Mouse (Mus musculus): ENCODE results near the gene Reep6.
A peak's percentile ranks its signal among the peaks of the same experiment; 100 is the strongest.

The Reep6 gene

DNA sequence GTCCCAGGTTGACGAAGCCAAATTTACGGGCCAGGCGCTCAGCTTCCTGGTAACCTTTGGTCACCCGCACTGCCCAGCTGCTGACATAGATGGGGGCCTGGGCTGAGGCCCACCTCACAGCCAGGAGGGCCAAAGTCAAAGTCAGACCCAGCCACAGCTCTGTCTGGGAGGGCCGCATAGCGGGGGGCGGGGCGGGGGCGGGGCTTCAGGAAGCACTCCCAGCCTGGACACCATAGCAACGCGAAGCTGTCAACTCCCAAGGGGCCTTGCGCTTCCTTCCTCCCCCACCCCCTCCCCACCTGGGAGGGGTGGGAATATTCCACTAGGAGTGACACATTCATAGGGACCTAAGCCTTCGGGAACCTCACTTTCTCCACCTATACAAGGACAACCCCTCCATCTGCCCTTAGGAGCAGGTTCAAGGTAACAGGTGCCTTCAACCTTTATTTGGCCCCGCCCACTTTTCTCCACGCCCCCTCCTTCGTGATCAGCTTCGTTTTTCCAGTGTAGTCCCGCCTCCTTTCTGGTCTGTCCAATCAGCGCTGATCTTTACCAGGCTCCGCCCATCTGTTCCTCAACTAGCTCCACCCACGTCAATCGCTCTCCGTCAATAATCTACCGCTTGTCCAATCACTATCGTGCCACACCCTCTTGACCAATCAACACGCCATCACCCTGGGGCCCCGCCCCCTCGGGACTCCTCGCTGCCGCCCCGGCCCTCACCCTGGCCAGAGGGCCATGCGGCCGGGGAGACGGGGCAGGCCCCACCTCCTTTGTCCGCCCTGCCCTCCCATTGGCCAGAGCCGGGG is at the start of gene Reep6, which contains the start of gene Pcsk4:
TSS of gene Reep6 (plus strand) at position 681 of the 809 bp plus-strand sequence.
TSS of gene Pcsk4 (minus strand) at position 226 of the 809 bp plus-strand sequence.
- peak; percentile 99 for DNase-seq (ENCODE audit: low read depth, low spot score)

DNA sequence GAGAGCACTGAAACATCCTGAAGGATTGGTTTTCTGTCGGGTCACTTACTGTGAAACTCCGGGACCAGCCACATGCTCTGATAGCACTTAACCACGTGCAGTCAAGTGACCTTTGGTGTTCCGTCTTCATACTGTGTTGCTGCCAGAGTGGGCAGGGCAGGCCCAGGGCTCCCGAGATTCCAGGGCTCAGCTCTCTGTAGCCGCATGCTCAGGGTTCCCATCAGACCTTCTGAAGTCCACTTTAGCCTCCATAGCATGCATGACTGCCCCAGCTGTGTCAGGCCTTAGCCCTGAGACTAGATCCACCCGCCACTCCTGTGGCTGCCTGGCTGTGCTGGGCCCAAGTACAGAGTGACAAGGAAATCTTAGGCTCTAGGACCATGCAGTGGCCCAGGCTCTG is 48.4 kb upstream of the Reep6 start:
- DNase-seq (ENCODE audit: low read depth, low spot score), result no peak

DNA sequence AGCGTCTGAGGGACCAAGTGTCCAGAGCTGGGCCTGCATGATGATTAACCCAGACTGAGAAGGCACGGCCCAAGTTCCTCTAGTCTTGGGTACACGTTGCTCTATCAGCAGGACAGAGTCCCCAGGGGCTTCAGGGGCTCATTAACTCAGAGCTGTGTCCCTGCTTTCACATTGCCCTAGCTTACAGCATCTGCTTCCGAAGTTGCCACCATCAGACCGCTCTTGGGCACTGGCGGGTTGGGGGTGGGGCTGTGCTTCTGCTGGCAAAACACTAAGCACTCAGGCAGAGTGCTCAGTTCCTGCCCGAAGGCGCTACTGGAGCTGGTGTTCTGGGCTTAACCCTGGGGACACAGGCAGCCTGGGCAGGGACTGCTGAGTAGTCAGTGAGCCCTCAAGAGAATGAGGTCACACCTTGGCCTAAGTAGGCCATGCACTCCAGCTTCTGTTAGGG is 47.8 kb upstream of the Reep6 start:
- no peak for DNase-seq (ENCODE audit: low read depth, low spot score)

DNA sequence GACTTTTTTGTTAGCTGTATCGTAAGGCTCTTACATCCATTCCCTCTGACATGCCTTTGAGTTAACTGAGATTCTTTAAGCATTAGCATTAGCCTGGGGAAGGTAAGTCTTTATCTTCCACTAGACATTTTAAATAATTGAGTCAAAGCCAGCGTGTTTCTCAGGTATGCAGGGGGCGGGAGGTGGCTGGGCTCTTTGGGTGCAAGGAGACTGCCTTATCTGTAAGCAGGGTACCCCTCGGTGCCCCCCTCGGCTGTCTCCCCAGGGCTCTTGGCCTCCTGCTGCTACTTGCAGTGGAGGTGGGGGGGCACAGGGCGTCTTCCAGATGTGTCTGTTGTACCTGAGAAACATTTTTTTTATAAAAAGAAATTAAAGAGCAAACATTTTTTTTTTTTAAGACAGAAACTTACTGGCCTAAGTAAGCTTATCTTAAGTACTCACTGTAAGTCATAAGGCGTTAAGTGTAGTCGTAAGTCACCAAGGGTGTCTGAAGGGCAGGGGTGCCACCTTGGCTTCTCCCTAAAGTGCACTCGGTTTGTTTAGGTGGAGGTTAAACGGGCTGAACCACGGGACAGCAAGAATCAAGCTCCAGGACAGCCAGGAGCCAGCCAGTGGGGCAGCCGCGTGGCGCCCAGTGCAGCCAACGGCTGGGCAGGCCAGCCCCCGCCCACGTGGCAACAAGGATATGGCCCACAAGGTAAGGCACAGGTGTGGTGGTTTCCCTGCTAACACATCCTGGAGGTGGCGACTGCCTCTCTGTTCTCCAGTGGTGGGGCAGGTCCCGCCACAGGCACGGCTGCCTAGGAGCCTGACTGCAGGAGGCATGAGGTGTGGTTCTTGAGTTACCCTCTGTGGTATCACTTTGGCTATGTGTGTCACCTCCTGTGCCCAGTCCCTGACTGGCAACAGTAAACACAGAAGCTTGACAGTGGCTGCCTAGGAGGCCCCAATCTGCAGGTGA is 47.0 kb upstream of the Reep6 start:
- DNase-seq (ENCODE audit: low read depth, low spot score), result no peak

DNA sequence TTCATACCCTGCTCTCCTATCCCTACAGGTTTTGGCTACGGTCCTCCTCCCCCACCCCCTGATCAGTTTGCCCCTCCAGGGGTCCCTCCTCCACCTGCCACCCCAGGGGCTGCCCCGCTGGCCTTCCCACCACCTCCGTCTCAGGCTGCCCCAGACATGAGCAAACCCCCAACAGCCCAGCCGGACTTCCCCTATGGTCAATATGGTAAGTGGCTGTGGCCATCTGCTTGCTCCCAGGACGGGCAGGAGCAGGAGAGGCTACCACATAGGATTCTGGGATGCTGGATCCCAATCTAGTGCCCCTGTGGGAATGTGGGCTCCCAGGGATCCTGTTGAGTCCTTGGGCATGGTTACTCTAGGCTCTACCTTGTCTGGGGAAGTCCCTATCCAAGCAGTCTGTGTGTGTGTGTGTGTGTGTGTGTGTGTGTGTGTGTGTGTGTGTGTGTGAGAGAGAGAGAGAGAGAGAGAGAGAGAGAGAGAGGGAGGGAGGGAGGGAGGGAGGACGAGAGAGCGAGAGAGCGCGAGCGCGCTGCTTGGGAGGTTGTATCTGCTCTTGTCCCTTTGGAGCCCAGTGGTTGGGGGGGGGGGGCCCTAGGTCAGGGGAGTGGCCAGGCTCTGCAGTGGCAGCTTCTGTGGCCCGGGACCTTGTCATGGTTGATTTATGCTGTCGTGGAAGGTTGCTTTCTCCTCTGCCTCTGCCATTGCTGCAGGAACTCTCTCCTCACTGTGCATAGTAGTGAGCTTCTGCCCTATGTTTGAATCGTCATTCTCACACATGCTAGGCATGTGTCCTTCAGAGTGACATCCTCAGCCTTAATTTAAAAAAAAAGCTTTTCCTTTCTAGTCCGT is 44.3 kb upstream of the Reep6 start:
- DNase-seq (ENCODE audit: low read depth, low spot score), result no peak

DNA sequence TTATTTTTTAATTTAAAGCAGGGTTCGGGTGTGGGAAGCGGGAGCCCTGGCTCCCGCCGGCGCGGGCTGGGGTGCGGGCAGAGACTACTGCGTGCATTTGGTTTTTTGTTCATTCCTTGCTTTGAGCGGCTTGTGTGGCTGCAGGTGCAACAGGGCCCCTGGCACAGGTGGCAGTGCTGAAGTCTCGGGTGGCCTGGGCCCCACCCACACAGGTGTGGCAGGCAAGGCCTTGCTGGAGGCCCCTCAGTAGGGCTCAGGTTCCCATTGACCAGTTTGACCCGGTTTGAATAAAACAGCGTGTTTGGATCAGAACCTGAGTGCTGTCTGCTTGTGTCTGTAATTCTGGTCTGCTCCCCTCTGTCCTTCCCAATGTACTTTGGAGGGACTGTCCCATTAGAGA is 41.7 kb upstream of the Reep6 start:
- no peak for DNase-seq (ENCODE audit: low read depth, low spot score)

DNA sequence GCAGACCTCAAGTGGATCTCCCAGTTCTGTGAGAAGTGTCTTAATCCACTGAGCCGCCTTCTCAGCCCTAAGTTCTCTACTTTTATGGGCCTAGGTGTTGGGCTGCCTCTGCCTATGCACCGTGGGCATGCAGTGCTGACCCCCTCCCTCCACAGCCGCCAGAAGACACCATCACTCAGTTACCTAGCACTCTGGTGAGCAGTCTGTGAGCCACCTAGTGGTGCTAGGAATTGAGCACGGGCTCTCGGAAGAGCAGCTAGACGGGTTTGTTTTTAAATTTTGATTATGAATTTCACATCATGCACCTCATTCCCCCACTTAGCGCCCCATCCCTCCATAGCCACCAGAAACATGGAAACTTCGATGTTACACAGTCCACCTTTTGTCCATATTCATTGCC is 41.1 kb upstream of the Reep6 start:
- no peak for DNase-seq (ENCODE audit: low read depth, low spot score)

DNA sequence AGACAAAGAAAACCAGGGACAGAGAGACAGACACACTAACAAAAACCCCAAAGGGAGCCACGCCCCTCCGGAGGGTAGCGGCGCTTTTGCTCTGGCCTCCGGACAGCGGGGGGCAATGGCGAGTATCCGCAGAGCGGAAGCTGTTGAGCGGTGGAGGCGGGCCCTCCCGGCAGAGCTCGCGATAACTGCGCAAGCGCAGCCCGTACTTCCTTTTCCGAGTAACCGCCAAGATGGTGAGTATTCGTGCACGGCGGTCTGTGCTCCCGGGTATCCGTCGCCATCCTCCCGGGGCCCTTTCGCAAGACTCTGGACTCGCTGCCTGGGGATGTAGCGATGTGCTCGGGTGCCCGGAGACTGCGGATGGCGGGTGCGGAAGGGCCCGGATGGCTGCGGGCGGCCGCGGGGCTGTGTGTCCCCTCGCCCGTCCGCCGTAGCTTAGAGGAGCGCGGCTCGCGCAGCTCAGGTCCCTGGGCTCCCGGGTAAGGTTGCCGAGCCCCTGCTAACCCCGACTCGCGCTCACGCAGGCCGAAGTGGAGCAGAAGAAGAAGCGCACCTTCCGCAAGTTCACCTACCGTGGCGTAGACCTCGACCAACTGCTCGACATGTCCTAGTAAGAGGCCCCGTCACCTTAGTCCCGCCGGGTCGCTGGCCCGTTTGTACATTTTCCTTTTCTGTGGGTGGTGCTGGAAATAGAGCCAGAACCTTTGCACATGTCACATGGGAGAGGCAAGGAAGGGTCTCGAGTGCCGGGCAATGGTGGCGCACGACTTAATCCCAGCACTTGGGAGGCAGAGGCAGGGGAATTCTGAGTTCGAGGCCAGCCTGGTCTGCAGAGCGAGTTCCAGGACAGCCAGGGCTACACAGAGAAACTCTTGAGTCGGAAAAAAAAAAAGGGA is 37.3 kb upstream of the Reep6 start, which contains the start of gene Rps15:
TSS of gene Rps15 (plus strand) at position 203 of the 896 bp plus-strand sequence.
- DNase-seq (ENCODE audit: low read depth, low spot score), result peak; percentile 86

DNA sequence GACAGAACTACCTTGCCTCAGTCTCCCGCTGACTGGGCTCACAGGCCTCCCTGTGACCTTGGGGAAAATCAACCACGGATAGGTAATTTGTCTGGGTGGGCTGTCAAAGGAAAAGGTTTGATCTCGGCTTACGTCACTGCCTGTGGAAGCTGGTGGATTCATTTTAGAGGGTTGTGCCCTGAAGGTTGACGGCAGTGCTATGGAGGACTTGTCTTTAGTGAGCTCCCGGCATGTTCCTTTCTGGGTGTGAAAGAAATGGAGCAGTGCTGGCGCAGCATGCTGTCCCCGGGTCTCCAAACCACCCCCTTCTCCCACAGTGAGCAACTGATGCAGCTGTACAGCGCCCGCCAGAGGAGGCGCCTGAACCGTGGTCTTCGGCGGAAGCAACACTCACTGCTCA is 36.4 kb upstream of the Reep6 start:
- DNase-seq (ENCODE audit: low read depth, low spot score), result no peak

DNA sequence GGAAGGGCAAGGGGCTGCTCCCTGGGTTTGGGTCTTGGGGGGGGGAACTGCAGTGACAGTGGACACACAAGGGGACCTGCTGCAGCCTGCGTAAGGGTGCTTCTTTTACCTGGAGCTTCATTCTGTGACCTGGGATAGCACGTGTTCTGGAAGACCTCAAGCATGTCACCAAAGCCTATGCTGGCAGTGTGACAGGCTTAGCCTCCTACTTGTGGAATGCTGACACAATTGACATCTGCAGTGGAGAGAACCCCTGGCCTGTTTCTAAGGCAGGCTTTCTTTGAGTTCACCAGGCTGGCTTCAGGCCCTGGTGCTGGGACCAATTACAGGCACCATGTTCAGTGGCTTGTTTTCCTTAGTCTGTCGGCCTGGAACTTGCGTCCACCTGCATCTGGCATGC is 35.4 kb upstream of the Reep6 start:
- DNase-seq (ENCODE audit: low read depth, low spot score), result no peak

DNA sequence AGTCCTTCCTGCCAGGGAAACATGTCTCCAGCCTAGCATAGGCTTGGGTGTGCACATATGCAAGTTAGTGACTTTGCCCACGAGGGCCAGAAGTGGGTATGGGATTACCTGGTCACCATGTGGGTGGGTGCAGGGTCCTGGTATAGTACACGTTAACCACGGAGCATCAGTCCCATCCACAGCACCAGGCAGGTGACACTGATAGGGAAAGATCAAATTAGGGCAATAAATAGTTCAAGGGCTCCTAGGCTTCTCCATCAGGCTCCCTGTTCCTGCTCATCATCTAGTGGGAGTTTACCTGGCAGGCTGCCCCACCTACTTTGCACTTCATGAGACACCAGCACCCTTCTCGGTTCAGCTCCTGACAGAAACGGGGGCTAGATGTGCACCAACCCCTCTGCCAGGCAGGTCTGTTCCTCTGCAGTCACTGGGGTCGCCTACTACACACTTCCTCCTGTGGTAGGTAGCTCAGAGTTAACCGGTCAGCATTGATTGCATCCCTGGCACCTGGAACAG is 34.9 kb upstream of the Reep6 start:
- no peak for DNase-seq (ENCODE audit: low read depth, low spot score)

DNA sequence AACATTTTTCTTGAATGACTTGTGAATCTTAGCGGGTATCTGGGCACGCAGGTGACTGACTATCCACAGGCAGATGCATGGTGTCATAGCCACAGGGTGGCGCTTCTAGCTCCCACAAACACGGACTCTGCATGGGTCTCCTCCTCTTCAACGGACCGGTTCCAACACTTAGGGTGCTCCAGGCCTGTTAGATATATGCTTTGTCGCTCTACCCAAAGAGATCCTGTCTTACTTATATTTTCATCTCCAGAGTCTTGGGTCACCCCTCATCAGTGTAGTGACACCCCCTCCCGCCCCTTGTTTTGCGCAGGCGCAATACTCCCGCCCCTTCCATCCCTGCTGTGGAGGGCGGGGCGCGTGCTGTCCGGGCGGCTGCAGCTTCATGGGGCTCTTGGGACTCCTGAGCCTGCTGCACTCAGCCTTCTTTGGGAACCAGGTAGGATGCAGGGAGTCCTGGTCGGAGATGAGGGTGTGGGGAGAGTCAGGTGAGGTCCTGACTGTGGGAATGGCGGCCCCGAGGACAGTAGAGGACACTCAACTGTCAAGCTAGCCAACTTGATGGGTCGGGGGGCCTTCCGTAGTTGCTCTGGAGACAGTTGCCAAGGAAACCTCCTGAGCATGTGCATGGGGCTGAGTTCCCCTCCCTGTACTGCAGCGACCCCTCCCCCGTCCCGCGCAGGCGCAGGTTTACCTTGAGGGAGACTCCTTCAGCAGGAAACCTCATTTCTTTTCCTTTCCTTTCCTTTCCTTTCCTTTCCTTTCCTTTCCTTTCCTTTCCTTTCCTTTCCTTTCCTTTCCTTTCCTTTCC is 33.9 kb upstream of the Reep6 start, which contains the start of gene Apc2:
TSS of gene Apc2 (plus strand) at position 360 of the 808 bp plus-strand sequence.
- peak; percentile 57 for DNase-seq (ENCODE audit: low read depth, low spot score)

DNA sequence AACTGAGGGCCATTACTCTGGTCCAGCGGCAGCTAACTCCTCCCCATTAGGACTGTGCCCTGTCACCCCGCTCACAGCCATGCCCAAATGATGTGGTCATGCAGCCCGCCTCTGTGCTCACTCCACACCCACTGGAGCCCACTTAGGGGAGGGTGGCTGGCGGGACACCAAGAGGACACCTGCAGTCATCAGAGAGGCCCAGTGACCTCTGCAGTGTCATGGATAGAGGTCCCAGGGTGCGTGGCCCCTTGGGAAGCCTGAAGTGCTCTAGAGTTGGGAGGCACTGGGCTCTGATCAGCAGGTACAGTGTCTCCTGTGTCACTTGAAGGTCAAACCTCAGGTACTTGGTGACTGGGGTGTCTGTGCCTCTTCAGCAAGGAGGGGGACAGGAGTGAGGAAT is 32.9 kb upstream of the Reep6 start:
- no peak for DNase-seq (ENCODE audit: low read depth, low spot score)

DNA sequence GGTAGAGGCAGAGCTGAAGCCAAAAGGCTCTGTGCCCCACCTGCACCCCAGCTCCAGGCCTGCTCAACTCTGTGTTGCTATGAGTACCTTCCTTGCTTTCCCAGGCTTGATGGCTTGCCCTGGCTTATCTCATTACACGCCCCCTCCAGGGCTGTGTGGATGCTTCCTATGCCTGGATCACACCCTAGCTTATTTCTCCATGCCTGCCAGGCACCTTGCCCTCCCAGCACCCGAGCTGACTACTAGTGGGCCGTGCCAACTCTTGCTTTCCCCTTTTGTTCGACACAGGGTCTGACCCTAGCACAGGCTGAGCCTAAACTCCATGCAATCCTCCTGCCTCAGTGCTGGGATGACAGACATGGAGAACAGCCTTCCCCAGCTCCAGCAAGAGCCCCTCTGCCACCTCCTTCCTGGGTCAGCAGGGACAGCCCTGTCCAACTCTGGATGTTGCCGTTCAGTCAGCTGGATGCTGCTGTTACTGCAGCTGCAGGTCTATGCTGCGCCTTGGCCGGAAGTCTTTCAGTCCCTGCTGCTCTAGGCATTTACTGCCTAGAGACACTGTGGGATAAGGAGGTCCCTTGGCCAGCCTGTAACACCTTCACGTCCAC is 32.1 kb upstream of the Reep6 start:
- DNase-seq (ENCODE audit: low read depth, low spot score), result no peak

DNA sequence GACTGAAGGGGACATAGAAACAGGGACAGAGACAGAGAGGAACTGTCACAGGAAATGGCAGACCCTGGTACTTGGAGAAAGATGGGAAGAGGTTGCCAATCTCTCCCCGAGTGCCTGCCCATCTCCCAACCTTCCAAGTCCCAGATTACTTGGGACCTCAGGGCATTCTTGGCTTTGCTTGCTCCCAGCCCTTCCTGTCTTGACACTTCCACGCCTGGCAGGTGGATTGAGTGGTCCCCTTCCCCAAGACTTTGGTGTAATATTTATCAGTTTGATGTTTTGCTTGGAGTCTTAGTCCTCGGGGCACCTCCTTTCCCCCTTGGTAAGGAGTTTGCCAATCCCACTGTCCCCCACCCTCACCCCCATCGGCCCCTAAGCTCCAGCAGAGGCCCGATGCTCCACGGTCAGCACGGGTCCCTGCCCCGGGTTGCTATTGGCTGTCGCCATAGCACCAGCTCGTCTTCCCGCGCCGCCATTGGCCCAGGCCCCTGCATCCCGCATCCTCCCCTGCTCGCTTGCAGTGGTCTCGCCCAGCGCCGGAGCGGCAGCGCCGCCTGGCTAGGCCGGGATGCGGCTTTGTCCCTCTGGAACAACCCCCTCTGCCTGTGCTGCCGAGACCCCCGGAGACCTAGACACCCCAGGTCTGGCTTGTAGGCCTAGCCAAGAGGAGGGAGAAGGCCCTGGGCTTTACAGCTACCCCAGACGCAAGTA is 31.0 kb upstream of the Reep6 start:
- no peak for DNase-seq (ENCODE audit: low read depth, low spot score)

DNA sequence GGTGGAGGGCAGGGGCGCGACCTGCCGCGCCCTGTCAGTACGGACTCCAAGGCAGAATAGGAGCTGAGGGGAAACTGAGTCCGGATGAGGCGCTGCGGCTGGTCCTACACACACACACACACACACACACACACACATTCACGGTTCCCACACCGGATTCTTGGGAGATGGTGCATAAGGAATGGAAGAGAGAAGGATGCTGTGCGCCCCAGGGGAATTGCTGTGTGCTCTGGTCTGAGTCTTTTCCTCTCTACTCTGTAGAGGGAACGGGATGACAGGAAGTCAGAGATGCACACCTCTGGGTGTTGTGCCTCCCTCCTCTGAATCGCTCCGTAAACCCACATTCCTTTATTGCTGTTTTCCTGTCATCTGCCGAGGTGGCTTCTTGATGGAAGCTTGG is 30.5 kb upstream of the Reep6 start:
- DNase-seq (ENCODE audit: low read depth, low spot score), result no peak

DNA sequence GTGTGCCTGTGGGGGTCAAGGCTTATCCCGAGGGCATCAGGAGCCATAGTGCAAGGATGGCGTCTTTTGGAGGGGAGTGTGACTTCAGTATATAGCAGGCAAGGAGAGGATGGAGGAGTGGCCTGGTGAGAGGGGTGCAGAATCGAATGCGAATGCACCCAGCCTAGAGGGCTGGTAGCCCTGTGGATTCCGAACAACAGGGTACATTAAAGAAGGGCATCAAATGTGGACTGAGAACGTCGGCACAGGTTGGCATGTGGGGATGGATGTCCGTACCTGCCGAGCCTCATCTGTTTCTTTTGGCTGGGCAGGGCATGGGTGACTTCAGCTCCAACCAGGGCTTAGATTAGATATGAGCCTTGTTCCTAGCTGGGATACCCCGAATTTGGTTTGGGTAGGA is 29.9 kb upstream of the Reep6 start:
- no peak for DNase-seq (ENCODE audit: low read depth, low spot score)

DNA sequence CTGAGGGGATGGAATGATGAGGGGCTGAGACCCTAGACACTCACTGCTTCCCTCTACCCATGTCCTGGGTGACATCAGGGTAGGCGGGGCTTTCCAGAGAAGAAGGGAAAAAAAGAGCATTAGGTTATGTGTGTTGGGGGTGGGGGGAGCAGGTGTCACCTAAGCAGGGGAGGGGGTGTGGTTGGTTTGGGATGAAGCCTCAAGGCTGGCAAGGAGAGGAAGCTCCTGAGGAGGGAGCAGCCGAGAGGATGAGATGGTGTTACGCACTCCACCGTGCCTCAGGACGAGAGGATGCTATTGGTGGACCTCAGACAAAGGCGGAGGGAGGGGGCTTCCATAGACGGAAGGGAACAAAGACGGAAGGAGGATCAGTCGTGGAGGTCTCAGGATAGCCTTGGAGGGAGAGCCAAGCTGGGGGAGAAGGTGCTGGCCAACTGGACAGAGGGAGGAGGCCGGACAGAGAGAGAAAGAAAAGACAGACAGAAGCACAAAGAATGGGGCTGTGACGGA is 29.0 kb upstream of the Reep6 start:
- DNase-seq (ENCODE audit: low read depth, low spot score), result no peak

All from retina, adult 2 months (tissue).